Mouse (Mus musculus) large intestine, adult 2 months (tissue): Measurements from ENCODE around the gene Gm21616. TPM values are rescaled to one million over a fixed set of nuclear protein-coding genes. Genes with fewer than 3 reads are reported as not detected.
"Not testable (repeated sequence)": the region's sequence is repeated elsewhere in the genome, so short reads cannot be mapped to it uniquely, and the experiment has no call there.

Source experiments
- DNase-seq: peaks from one replicate; pipeline ENCODE4 v3.0.0-alpha.2; 2012; ENCODE audit warnings: low read depth, low spot score
- WGBS: fragments of 180-500 bp; shearing (Covaris S2); methylation state at CpG from one replicate; pipeline ENCODE4 v1.1.7; 2018; 5-methylcytosine and 5-hydroxymethylcytosine counted together
- polyA plus RNA-seq: library from polyadenylated mRNA; depleted of rRNA; stranded (reverse); fragments of >200 nt; gene quantifications from 2 replicates; pipeline ENCODE4 v1.2.3, GENCODE M21; 2012; rRNA removed

Gm21616 gene
- not detected in 2 replicates for polyA plus RNA-seq

- no CpG with 5 or more reads among the region's 4 CpGs for WGBS
- not testable (repeated sequence) for DNase-seq
Observed at GRCm38 (mm10) chrX:125435242-125435641, at the start of gene Gm21616. TSS of gene Gm21616 (plus strand) at chrX:125435542.
